Mouse (Mus musculus) ovary, postnatal 14 days (tissue): ENCODE measurements at regions not wholly inside any gene's neighbourhood (a gene's known extent, or its start where the extent isn't known, plus 50 kb on each side); places are given as distances from the start of the nearest gene placed in this dataset.

Experiments
- DNase-seq: peaks from one replicate; pipeline ENCODE4 v3.0.0; 2022; ENCODE audit warnings: low spot score

DNA sequence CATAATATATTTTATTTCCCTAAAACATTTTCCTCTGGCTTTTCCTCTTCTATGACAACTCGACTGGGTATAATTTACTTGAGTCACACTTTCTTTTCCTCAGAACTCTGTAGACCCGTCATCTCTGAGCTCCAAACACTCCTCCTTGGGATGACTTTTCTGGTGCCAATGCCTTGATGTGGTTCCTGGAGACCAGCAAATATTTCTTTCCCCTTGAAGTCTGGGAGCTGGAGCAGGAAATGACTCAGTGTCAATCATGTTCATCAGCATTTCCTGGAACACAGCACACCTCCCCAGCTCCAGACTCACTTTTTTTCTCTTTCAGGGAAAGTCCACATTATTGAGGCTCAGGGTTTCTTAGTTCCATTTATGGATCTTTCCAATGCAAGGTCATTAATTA, 197.3 kb upstream of the Irx3 start:
- no peak for DNase-seq

DNA sequence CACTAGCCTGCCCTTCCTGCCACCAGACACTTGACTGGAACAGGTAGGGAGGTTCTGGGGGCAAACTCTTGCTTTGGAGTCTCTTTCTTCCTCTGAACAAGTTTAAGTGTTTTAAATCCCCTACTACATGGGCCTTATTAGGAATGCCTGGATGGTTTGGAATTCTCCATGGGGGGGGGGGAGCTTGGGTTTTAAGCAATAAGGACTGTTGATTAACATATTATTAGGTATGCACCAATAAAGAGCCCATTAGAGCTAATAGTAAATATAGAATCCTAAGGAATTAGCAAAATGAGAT, 196.0 kb upstream of the Irx3 start:
- DNase-seq: no peak

DNA sequence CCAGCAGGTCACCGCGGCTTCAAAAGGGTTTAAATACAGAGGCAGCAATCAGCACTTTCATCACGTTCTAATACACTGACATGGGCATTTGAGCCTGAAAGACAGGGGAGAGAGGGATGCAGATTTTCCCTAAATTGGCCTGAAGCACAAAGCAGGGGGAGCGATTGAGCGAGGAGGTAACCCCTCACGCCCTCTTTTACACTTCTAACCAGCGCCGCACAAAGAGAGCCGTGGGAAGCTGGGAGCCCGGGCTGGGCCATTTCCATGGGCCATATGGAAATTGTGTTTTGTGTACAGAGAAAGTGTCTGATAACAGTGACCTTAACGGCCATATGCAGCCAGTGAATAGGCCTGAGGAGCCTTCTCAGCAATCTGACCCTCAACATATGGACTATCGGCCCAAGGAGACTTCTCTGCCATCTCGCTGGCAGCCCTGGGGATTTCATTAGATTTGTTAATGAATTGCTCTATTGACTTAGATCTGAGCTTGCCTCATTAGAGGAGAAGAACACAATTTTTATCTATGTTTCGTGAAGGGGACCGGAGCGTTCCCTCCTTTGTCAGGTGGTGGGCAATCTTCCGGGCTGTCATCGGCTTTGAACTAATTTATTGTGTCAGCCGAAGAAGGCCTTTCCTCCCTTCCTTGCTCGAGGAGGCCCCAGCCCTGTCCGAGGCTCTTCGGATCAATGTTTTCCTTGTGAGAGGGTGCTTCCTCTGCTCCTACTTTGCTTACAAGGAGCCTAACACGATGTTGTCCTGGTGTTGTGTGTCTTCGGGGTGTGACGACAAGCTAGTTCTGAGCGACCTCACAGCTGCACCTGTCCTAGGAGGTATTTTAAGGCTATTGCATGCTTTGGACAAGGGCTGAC, 195.4 kb upstream of the Irx3 start:
- no peak for DNase-seq

DNA sequence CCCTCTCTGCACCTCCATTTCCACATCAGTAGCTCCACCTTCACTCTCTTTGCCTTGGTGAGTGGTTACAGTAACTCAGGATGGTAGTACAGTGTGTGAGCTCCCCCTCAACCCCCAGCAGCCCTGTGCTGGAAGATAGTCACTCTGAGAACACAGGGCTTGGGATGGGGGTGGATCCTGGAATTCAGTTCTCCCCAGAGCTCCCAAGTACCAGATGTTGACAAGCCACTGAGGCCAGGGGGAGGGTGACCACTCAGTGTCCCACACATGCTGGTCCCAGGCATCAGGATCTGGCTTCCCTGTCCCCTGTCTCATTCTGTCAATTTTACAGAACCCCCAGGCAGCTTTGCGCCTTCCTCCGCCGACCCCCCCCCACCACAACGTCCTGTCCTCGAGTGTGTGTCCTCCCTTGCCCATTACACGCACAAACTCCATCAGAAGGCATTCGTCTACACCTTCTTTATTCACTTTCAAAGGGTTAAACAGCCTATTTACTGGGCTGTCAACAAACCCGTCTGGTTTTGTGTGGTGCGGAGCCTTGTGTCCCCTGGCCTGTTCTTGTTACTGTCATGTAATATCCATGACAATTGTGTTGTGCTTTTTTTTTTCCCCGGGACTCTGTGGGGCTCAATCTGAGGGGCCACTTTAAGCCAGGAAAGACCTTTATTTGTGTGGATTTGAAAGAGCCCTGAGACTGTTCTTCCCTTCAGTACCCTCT, 194.6 kb upstream of the Irx3 start:
- no peak for DNase-seq

DNA sequence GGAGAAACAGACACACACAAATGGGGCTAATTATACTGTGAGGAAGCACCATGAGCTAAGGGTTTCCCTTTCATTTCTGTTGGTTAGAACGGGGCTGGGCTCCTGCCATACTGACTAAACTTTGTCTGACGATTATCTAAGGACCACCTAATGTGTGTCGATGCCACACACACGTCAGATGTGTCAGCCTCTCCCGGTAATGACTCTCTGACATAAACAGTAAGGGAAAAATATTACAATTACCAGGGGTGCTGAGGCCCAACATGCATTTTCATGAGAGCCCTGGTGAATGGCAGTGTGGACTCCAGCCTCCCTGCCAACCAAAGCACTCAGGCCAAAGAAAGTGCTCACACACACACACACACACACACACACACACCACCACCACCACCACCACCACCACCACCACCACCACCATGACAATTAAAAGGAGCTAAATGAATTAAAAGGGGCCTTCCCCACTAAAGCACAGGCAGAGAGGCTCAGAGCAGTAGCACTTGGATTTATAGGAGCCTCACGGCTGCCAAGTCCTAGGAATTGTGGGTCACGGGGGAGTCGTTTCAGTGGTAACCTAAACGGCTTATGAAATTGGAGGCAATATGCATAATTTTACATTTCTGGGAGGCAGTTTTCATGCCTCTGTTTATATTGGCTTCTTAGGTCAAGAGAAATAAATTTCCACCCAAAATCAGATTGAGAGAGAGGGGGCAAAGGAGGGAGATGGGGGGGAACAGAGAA, 193.7 kb upstream of the Irx3 start:
- DNase-seq: no peak

DNA sequence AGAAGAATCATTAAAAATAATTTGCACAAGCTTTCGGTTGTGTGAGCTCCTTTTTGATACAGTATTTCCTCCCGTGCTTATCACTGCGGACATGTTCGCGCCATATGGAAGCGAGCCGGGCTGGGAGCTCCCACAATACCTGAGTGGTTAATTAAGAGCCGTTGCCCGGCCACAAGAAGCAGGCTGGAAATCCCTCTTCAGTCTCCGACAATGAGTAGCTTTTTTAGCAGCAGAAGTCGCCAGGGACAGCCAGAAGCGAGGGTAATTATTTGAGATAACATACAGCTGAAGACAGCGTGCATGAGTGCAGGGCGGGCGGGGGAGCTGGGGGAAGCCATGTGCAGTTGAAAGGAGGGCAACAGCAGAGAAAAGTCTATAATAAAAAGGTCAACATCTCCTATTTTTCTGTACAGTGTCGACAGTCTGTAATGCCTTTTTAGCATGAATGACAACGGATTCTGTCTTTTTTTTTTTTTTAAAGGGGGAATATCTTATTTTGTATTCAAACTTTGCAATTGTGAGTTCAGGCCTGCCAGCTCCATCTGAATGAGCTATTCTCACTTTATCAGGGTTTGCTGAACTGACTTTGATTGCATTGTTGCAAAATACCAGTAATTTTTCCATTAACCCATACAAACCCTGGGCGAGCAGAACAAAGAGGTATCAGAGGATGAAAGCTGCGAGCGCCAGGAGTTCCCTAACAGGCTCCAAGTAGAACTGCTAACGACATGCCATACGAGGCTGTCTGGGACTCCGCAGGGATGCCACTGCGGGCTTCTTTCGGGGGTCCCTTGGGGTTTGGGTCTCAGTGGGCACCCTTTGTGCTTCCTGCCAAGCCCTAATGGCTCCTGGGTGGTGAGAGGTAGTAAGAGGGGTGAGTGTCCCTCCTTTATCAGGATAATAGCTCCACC, 189.9 kb upstream of the Irx3 start:
- DNase-seq: no peak

DNA sequence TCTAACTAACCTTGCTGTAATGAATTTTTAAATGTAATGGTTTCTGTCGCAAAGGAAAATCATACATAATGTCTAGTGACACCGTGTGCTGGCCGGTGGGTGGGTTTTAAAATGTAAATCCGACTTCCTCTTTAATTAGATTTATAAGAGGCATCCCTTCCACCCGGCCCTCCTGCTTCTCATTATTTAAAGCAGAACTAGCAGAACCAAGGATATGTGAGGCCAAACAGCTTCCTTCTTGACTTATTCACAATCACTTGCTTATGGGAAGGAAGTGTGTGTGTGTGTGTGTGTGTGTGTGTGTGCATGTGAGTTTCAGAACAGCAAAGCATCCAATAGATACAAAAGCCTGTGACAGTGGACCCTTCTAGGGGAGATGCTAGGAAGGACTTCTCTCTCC, 189.1 kb upstream of the Irx3 start:
- DNase-seq: no peak

DNA sequence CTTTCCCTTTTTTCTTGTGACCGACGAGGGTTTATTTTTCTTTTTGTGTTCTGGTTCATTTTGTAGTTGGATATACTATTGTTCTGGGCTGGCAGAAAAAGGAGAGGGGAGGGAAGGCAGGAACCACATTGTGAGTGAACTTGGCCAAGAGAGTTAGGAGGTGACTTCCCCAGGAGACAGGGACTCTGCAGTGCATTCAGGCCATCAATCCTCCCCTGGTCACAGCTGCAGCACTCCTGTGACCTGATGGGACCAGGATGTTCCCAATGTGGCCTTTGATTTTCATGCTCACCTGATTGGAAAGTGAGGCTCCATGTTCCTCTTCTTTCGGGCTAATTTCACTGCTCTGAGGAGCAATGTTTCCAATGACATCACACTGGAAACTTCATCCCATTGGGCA, 188.2 kb upstream of the Irx3 start:
- no peak for DNase-seq

DNA sequence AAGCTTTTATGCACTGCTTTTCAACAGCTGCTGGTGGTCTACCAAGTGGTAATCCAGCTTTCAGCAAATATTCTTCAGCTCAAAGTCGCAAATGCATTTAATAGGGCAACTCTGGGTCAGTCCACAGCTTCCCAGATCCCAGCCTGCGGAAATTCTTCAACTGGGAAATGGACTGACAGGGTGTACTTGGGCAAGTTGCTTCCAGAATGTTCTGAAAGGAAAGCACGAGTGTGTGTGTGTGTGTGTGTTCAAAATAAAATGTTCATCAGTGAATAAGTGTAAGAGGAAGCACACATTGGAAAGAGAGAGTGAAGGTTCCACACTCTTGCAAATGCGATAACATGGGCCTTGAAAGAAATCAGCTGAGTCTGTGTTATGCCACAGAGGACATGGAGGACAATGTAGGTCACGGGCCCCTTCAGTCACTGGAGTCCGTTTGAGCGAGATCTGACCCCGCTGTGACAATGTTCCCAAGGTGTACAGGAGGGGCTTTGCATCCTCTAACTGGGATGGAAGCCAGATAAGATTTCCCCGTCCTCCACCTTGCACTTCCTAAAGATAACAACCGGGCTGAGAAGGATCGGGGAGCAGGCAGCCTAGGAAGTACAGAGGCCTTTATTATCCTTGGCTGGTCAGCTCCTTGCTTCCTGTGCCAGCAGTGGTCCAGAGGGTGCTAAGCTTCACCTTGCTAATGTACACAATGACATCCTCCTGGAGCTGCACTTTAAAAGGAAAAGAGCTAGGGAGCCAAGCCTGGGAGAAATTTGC, 187.2 kb upstream of the Irx3 start:
- DNase-seq: no peak

DNA sequence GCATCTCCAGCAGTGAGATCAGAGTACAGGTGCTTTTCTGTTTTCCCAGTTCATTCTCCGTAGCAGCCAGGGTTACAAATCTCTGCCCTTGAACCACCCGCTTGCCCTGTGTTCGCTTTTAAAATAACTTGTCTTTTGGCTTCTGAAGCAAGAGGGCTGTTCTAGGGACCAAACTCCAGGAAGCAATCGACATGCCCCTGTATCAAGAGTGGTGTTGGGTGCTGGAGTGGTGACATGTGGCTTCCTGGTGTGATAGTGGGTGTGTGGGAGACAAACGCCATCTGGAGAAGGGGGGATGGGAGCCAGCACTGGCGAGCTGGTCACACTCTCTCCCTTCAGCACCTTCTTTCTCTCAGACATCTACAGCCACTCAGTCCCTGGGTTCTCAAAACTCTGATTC, 186.0 kb upstream of the Irx3 start:
- DNase-seq: no peak

DNA sequence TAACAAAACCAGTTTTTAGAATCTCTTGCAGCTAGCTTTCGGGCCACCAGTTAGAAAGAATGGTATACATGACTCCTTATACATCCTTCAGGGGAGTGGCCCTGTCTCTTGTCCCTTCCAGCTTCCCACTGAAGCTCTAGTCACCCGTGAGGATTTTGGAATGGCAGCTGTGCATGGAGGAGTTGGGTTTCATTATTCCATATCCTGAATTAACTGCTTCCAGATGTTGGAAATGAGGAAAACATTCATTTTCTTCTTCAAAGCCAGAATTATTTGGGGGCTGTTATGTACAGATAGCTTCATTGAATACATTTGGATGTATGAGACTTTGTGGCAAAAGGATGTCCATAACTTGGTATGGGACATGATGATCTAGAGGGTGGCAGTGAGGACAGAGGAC, 181.3 kb upstream of the Irx3 start:
- DNase-seq: no peak

DNA sequence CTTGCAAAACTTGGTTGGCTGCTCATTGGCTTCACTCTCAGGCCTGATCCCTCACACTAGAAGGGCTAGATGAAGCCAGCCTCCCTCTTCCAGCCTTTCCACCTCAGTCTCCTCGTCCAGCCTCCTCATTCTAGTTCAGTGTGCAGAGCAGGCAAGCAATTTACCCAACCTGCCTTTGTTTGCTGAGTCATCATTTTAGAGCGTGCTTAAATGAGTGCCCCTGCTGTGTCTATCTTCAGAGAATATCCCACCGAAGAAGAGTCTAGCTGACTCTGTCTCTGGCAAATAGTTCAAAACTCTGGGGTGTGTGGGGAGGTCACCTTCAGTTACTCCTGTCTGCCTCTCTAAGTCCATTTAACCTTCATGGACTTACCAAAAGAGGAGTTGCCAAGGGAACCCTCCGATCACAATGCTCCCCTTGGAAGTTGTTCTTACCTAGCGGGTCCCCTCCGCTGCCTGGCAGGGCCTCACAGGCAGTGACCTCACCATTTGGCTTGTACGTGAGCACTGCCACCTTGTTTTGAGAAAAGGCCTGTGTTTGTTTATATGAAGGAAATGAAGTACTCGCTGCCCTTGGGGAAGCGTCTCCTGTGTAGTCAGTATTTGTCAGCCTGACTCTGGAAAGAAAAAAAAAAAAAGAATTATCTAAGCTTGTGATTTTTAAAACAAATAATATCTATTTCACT, 175.2 kb upstream of the Irx3 start:
- no peak for DNase-seq

DNA sequence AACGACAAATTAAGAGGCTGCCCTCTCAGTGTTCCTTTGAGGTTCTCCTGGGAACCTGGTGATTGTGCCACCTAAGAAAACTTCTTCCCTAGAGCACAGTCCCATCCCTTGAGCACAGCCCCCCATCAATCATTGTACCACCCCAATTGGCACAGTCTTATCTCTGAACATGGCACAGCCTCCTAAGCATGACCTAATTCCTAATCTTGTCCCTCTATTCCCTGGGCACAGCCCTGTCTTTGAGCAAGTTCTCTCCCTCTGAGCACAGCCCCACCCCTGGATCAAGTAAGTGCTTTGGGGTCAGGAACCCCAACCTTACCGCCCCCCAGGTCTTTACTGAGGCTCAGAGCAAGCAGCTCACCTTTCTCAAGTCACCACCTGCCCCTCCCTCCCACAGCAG, 173.6 kb upstream of the Irx3 start:
- no peak for DNase-seq

DNA sequence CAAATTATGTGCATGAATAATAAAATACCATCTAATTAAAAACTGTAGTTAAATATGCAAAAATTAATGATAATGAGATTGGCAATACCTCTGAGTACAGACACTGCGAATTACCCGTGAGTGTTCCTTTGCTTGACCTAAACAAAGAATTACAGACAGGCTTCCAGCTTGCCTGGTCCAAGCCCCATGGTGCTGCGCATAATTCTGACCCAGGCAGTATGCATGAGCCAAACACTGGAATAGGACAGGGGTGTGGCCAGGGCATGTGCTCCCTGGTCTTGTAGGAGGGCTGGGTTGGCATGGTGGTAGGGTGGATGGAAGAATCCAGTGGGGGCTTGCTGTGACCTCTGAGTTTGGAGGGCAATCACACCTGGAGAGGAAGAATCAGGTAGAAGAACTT, 172.8 kb upstream of the Irx3 start:
- no peak for DNase-seq

DNA sequence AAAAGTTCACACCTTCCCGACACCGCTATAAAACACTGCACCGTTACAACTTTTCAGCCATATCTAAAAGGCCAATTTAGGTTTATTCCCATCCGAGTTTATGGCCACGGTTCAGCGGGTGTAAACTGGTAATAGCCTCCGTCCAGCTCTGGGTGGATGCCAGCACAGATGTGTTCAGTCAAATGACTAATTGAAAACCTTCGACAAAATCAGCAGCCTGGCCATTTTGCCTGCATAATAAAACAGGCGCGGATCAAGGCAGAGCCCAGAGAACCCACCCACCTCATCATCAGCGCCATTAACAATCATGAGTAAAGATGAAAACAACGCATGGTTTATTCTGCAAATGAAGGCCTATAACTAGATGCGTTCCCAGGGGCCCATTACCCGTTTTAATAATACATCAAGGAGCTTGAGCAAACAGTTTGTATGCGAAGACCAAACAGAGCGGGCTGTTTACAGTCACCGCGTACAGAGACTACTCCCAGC, 172.1 kb upstream of the Irx3 start:
- DNase-seq: no peak

DNA sequence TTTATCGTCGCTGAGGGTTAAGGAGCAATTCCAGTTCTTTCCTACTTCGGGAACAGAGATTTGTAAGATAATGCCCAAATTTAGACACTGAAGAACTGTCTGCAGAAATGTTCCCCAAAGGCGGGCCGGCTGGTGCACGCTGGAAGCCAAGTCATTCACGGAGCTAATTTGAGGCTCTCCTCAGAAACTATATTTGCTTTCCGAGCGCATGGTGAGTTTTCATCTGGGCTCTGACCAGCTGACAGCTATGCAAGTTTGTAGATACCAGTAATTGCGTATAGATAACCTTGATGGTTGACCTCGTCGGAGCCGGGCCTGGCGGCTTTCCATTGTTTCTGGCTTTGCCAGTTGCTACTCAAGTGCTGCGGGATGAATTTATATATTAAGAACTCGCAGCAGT, 165.5 kb upstream of the Irx3 start:
- no peak for DNase-seq

DNA sequence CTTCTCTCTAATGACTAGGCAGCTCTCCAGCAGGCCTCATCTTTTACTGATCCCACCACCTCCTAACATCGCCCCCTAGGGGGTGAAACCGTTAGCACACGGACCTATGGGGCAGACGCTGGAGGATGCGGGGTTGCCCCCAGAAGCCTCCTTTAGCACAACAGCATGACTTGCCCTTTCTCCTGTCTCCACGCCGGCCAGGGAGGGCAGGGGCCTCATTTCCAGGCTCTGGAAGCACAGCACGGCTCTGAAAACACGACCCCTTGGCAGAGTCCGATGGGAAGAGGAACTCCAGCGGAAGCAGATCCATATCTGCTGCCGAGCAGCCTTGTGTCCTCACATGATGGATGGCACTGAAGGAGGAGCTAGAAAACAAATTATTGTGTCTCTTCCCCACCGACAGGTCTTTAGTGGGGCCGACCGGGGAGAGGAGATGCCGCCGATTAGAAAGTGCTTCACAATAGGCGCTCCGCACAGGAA, 165.1 kb upstream of the Irx3 start:
- peak; percentile 16 for DNase-seq

DNA sequence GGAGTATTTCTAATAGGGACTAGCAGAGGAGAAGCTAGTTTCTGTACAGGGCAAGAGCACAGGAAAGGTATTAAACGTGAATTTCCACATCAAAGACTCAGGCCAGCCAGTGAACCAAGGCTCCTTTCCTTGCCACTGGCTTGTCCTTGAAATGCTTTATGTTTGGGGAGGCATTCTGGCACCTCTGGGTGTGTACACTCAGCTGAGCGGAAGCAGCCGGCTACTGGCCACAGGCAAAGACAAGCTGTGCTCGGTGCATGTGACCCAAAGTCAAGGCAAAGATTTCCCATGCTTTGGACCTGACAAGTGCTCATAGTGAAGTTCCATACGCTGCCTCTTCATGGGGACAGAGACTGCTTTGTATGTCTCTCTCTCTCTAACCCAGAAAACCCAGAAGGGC, 159.8 kb upstream of the Irx3 start:
- no peak for DNase-seq

DNA sequence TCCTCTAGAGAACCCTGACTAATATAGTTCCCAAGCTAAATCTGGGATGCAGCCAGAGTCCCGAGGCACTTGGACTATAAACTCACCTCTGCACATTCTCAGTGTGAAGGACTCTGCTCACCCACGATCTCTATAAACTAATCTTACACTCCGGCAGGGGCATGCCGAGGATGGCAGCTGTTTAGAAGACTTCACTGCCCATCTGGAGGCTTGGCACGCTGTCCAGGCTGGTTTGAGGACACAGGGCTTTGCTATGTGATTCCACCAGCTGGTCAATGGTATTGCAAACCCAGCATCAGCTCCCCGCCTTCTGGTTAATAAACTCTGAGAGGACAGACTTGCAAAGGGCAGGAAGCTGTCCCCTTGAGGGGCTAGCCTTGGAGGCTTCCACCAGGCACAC, 153.3 kb upstream of the Irx3 start:
- no peak for DNase-seq

DNA sequence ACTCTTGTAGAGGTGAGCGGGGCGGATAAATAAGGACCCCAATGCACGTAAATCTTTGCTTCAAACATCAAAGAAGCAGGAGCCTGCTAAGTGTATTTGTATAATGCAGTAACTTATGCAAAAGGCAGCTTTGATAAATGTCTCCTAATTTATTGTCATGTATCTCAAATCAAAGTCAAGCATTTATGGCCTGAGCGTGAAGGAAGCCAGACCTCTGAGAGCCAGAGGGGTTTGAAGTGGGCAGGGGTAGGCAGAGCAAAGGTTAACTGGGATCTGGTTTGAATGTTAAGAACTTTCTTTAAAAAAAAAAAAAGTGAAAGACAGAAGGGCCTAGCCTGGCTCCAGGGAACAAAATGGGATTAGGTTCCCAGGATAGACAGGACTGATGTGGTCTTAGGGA, 151.1 kb upstream of the Irx3 start:
- DNase-seq: no peak

DNA sequence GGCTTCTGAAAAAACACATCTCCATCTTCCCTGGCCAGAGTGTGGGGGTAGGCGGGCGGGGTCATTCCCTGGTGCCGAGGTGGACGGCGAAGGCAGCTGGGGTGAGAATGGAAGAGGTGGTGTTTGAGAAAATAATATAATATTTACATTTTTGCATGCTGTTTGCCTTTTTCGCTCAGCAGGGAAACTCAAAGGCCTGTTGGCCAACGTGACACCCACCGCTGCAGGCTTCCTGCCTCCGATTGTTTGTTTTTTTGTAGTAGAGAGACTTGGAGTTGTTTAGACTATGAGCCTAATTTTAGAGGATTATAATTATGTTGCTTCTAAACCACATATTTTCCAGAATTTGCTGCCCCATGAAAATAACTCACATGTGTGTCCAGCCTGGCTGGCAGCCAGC, 147.2 kb upstream of the Irx3 start:
- DNase-seq: no peak
